Mouse (Mus musculus): ENCODE results near the gene Thrb.

DNA sequence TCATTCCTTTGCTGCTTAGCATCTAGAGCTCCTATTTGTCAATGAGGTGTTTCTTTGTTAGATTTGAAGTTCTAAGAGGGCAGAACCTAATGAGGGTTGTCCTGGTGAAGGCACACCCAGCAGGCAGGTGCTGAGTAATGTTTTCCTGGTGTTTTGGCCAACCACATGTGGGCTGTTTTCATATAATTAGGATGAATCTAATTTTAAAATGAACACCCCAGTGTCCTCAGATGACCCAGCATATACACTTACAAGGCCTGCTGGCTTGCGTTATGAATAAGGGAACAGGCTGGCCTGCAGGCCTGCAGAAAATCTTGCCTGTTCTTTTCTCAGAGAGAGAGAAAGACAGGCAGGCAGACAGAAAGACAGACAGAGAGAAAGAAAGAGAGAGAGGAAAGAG, 14.3 kb downstream of the Thrb start:
- TF ChIP-seq CTCF (IDR thresholded peaks at IDR 0.05; ENCODE audit: borderline replicate concordance, insufficient read depth, low read depth, low read length) (no peak), POLR2A (IDR thresholded peaks at IDR 0.05; ENCODE audit: borderline replicate concordance, insufficient read depth, low read length) (no peak)
